Mouse (Mus musculus) heart, postnatal 10 days (tissue): ENCODE measurements at regions not wholly inside any gene's neighbourhood (a gene's known extent, or its start where the extent isn't known, plus 50 kb on each side); places are given as distances from the start of the nearest gene placed in this dataset.
"Not testable (repeated sequence)": the region's sequence is repeated elsewhere in the genome, so short reads cannot be mapped to it uniquely, and the experiment has no call there.

Experiments used
- DNase-seq, 2 experiments: peaks; one replicate each; pipeline ENCODE4 v3.0.0; 2021
- intact Hi-C: fragments of 180-260 bp; cut with DNase I; formaldehyde crosslinking; loops from one replicate; pipeline ENCODE4 v1.15.1; 2025

DNA sequence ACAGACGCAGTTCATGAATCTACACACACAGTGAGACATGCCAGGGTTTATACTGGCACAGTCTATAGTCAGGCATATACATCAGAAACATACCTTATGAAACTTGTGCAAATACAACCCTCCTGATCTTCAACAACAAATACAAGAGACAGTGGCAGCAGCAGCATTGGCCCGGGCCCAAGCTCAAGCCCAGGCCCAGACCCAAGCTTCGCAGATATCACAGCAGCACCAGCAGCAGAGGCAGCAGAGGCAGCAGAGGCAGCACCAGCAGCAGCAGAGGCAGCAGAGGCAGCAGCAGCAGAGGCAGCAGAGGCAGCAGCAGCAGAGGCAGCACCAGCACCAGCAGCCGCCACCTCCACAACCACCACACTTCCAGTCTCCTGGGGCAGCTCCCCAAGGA, 80.0 kb downstream of the Samd9l start:
- intact Hi-C loops, result no loop called here
- DNase-seq, result no peak

DNA sequence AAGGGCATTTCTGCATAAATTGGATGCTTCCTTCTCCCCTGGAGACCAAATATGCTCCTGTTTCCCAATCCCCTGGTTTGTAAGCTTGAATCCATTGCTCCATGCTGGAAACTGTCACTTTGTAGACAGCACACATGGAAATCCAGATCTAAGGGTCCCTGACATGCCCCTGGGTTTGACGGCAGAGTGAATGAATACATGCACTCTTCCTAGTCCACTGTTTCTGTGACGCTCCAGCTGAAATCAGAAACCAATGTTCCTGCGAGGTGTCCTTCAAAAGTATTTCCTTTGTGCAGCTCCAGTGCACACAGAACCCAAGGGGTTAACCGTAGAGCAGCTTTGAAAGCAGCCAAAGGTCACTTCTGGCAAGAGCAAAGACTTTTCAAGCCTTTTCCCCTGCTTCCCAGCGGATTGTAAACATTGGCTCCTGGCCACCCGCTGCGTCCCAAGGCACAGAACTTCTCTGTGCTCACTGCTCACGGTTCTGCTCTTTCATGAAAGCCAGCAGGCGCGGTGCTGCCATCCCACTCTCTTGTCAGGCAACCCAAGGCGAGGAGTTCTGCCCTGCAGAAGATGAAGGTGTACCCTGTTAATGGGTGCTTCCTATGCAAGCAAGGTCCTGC, 91.7 kb downstream of the Samd9l start:
- intact Hi-C loops, result not testable (repeated sequence)

DNA sequence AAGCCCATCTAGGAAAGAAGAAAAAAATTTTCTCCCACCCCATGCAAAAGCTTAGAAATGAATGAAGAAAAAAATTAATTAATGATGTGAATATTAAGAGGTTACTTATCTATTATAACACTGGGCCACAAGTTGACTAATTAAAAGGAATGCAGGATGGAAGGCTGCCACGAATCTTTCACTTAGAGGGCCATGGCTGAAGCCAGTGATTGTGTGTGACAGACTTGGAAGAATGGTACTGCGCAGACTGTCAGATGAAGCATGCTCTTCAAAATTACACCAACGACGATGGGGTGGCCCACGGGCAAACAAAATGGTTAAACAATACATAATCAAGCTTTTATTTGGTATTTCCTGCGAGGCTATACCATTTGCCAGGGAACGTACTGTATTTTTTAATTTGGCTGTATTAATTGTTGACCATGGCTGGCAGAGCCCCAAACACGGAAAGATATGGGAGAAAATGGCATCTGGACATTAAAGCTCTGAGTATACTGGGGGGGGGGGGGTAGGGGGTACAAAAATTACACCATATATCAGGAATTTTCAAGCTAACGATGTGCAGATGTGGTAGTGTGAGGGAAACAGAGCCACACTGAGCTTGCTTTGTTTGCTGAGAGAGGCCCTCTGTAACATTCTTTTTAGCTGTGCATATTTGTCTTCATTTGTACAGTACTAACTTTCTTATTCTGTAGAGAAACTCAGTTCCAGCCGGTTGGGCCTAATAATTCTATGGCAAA, 94.3 kb downstream of the Samd9l start:
- DNase-seq, intact Hi-C loops: not testable (repeated sequence)

More for the DNA sequence above, 91.7 kb downstream of the Samd9l start:
- peak; percentile 24 to 36 for DNase-seq

DNA sequence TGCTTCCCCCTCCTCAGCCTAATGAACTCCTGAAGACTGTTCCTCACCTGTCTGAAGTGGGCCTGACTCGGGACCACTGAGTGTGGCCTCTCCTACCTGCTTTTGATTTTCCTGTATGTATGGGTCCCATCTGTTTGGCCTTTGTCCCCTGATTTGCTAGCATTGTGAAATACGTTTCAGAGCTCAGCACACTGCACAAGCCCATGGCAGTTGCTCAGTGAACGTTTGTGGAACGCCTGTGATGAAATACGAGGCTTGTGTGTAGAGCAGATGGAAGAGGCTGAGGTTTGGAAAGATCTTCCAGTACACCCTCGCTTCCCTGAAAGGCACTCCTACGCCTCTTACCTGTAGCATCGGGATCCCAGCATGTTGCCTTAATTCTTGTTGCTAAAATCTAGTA, 106.1 kb downstream of the Samd9l start:
- DNase-seq, intact Hi-C loops: not testable (repeated sequence)

DNA sequence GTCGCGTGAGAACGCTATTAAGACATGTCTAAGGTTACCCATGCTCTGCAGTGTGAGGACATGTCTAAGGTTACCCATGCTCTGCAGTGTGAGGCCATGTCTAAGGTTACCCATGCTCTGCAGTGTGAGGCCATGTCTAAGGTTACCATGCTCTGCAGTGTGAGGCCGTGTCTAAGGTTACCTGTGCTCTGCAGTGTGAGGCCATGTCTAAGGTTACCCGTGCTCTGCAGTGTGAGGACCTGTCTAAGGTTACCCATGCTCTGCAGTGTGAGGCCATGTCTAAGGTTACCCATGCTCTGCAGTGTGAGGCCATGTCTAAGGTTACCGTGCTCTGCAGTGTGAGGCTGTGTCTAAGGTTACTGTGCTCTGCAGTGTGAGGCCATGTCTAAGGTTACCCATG, 107.4 kb downstream of the Samd9l start:
- intact Hi-C loops, DNase-seq: not testable (repeated sequence)

DNA sequence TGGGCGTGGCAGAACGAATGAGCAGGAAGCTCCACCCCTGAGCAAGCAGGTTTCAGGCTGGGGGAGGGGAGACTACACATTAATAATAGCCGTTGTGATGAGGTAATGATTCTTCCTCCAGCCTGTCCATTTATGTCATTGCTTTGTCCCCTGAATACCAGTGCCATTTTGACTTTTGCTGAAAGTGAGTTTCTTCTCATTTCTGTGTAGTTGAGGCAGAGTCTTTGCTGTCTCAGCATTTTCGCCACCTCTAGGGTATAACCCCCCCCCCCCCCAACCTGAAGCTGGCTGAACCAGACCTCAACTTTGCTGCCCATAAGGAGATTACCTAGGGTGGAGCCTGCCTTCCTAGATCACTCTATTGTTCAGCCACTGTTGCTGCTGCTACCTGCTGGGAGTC, 130.6 kb downstream of the Samd9l start:
- intact Hi-C loops, DNase-seq: not testable (repeated sequence)

DNA sequence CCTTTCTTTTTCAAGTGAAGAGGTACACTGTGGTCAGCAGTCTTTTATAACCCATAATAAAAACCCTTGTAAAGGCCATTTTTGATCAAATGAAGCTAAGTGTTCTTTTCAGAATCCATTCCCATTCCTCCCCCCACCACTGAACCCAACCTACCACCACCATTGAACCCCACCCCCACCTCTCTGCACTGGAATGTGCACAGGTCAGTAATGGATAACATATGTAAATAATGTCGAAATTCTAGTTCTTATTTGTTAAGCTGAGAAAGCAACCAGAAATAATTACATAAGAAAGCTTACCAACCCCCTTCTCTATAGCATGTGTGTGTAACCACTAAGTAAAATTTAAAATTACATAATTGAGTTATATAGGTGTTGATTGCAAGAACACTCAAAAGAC, 133.9 kb downstream of the Samd9l start:
- intact Hi-C loops, DNase-seq: not testable (repeated sequence)
